Comparison of ENCODE assay signal across 28 mouse cellular contexts in genomic region chr2:118278249-118278648, GRCm38 (mm10). TPM values are rescaled to one million over a fixed set of nuclear protein-coding genes. Genes with fewer than 3 reads are reported as not detected.
DNase-seq lines count a peak whose midpoint lies in the region; ATAC-seq and TF ChIP-seq lines count a peak whose summit lies in the region.
"Had no signal": no experiment of that assay in that cellular context is flagged by ENCODE, and none has a peak within 500 bp of the region (broad histone marks: within the 10 kb centered on the region; RNA-seq: fewer than 3 reads in every experiment).

No protein-coding gene starts in this region.

- no peaks in the 10 kb centered on the region for H3K9me3 ChIP-seq in midbrain, embryonic 11.5 days (ENCODE audit: control insufficient read depth, low read length)
- no peaks in the 10 kb centered on the region for H3K9me3 ChIP-seq in midbrain, embryonic 15.5 days
- H3K9me3 ChIP-seq: forebrain, embryonic 15.5 days; hindbrain, embryonic 10.5 days; hindbrain, embryonic 15.5 days; limb, embryonic 12.5 days; liver, embryonic 15.5 days had no signal

- H3K27ac ChIP-seq in midbrain, embryonic 11.5 days (ENCODE audit: low read depth, low read length) = no peak overlapping the region
- no peak overlapping the region for H3K27ac ChIP-seq in midbrain, embryonic 15.5 days
- no peak overlapping the region; the same call in 1 of the 2 replicates for H3K27ac ChIP-seq in cerebellum, adult 2 months (ENCODE audit: insufficient read depth, low read length)
- H3K27ac ChIP-seq: forebrain, embryonic 15.5 days; hindbrain, embryonic 10.5 days; hindbrain, embryonic 15.5 days; kidney, postnatal 0 days; limb, embryonic 12.5 days; liver, embryonic 15.5 days; stomach, postnatal 0 days had no signal

- no peaks in the 10 kb centered on the region for H3K4me1 ChIP-seq in midbrain, embryonic 11.5 days (ENCODE audit: control insufficient read depth, insufficient read depth, low read length)
- H3K4me1 ChIP-seq in midbrain, embryonic 15.5 days = 0 out of 2 replicates have a peak, but pooled peaks cover 3% of the 10 kb centered on the region
- peaks cover 8% of the 10 kb centered on the region for H3K4me1 ChIP-seq in cerebellum, adult 2 months (ENCODE audit: control insufficient read depth, insufficient read depth, low read length)
- H3K4me1 ChIP-seq: forebrain, embryonic 15.5 days; hindbrain, embryonic 10.5 days; hindbrain, embryonic 15.5 days; limb, embryonic 12.5 days; liver, embryonic 15.5 days had no signal

- H3K9ac ChIP-seq in midbrain, embryonic 11.5 days (ENCODE audit: low read length) = no peak overlapping the region
- H3K9ac ChIP-seq in midbrain, embryonic 15.5 days = no peak overlapping the region
- H3K9ac ChIP-seq: forebrain, embryonic 15.5 days; hindbrain, embryonic 15.5 days; limb, embryonic 12.5 days; liver, embryonic 15.5 days; lung, embryonic 14.5 days had no signal

- no peak for ATAC-seq in midbrain, embryonic 11.5 days (ENCODE audit: low FRiP score)
- ATAC-seq in midbrain, embryonic 15.5 days (replicated peaks) = no peak
- ATAC-seq: forebrain, embryonic 15.5 days; inflammation-experienced regulatory T-cells, adult 6 months; midbrain, embryonic 16.5 days had no signal

- TF ChIP-seq POLR2A in cerebellum, adult 2 months (IDR thresholded peaks at IDR 0.05; ENCODE audit: borderline replicate concordance, insufficient read depth, low read length) = no peak

- WGBS in midbrain, embryonic 11.5 days = 93% methylated on average over 8 of the region's 8 CpGs
- 93% methylated on average over 8 of the region's 8 CpGs for WGBS in midbrain, embryonic 15.5 days
- WGBS in cerebellum, adult 2 months = 28% methylated on average over 8 of the region's 8 CpGs

- no peaks in the 10 kb centered on the region for H3K36me3 ChIP-seq in midbrain, embryonic 11.5 days (ENCODE audit: control insufficient read depth, insufficient read depth, low read length)
- no peaks in the 10 kb centered on the region for H3K36me3 ChIP-seq in midbrain, embryonic 15.5 days (replicated peaks)
- H3K36me3 ChIP-seq: forebrain, embryonic 15.5 days; hindbrain, embryonic 10.5 days; hindbrain, embryonic 15.5 days; limb, embryonic 12.5 days; liver, embryonic 15.5 days had no signal

- TF ChIP-seq CTCF in cerebellum, adult 2 months (IDR thresholded peaks at IDR 0.05; ENCODE audit: borderline replicate concordance, insufficient read depth, low read depth, low read length) = no peak

- no peaks in the 10 kb centered on the region for H3K27me3 ChIP-seq in midbrain, embryonic 11.5 days (ENCODE audit: control insufficient read depth, insufficient read depth, low read length)
- no peaks in the 10 kb centered on the region for H3K27me3 ChIP-seq in midbrain, embryonic 15.5 days (replicated peaks)
- H3K27me3 ChIP-seq in cerebellum, adult 2 months (ENCODE audit: control insufficient read depth, insufficient read depth, low read length) = no peaks in the 10 kb centered on the region
- H3K27me3 ChIP-seq: forebrain, embryonic 15.5 days; hindbrain, embryonic 15.5 days; limb, embryonic 12.5 days; liver, embryonic 15.5 days had no signal

- no peak overlapping the region for H3K4me3 ChIP-seq in midbrain, embryonic 11.5 days (ENCODE audit: low read depth, low read length)
- no peak overlapping the region for H3K4me3 ChIP-seq in midbrain, embryonic 15.5 days
- no peak overlapping the region for H3K4me3 ChIP-seq in cerebellum, adult 2 months (replicated peaks; ENCODE audit: insufficient read depth, low read depth, low read length)
- H3K4me3 ChIP-seq: forebrain, embryonic 15.5 days; hindbrain, embryonic 10.5 days; hindbrain, embryonic 15.5 days; limb, embryonic 12.5 days; liver, embryonic 15.5 days had no signal

- H3K4me2 ChIP-seq in midbrain, embryonic 11.5 days = no peak overlapping the region
- no peak overlapping the region for H3K4me2 ChIP-seq in midbrain, embryonic 15.5 days
- H3K4me2 ChIP-seq: forebrain, embryonic 15.5 days; hindbrain, embryonic 15.5 days; limb, embryonic 12.5 days; liver, embryonic 15.5 days; lung, embryonic 14.5 days had no signal

- peak; percentile 65 for DNase-seq in midbrain, embryonic 11.5 days (ENCODE audit: low spot score, missing footprints)
- peak; percentile 34 to 56 for DNase-seq in cerebellum, adult 2 months
- DNase-seq in cerebellum, postnatal 14 days = peak; percentile 76 to 82
- DNase-seq in gastrocnemius, postnatal 10 days = no peak
- no peak for DNase-seq in urinary bladder, adult 2 months (ENCODE audit: low spot score)
- DNase-seq: adrenal gland, postnatal 25 days; B cell, adult 2 months; heart, postnatal 14 days; kidney, adult 2 months; kidney, postnatal 4 days; layer of hippocampus, postnatal 36 days; lung, embryonic 14.5 days; lung, postnatal 14 days; right cerebral cortex, postnatal 4 days; thymus, adult 18-20 months; thymus, postnatal 25 days had no signal

RNA-seq across cellular contexts. Expression of gene Fsip1, which starts 21.5 kb away (rescaled TPM):
- polyA plus RNA-seq in midbrain, embryonic 11.5 days (2014; fragmentation: Nextera tagmentation; extraction: Ambion mirVana) = 2.3 and 2.8 TPM in 2 replicates
- 3.0 and 3.1 TPM in 2 replicates for polyA plus RNA-seq in midbrain, embryonic 15.5 days (2015; fragmentation: Nextera tagmentation; extraction: Ambion mirVana)
- 0.36 and 0.38 TPM in 2 replicates for polyA plus RNA-seq in cerebellum, adult 2 months (2012; rRNA removed)
- total RNA-seq in gastrocnemius, postnatal 10 days (2021) = not detected
- polyA plus RNA-seq in urinary bladder, adult 2 months (2012; rRNA removed) = 0.04 TPM in 2 replicates
- total RNA-seq: gastrocnemius, adult 8-10 months; granulocyte monocyte progenitor cell, adult 5-6 weeks had no signal
- polyA plus RNA-seq: inflammation-experienced regulatory T-cells, adult 6 months had no signal

Comparison
In these comparisons a context has a peak if more than half of its experiments do, and no peak if none do; other contexts are left out.
1. DNase-seq: peak in midbrain, embryonic 11.5 days (single experiment), cerebellum, adult 2 months (2 of 2) and cerebellum, postnatal 14 days (2 of 2); none in gastrocnemius, postnatal 10 days (single experiment) and urinary bladder, adult 2 months (single experiment).